Mouse (Mus musculus) heart, postnatal 0 days (tissue): Measurements from ENCODE around the gene Exoc3l.

Source experiments
- CTCF ChIP-seq: IDR thresholded peaks from 2 replicates; pipeline ENCODE4 v1.5.1; 2016; ENCODE audit warnings: antibody characterized with exemption, control low read depth, low read depth
- EP300 ChIP-seq: IDR thresholded peaks from 2 replicates; pipeline ENCODE4 v1.6.1; 2016; ENCODE audit warnings: antibody characterized with exemption, low read depth

DNA sequence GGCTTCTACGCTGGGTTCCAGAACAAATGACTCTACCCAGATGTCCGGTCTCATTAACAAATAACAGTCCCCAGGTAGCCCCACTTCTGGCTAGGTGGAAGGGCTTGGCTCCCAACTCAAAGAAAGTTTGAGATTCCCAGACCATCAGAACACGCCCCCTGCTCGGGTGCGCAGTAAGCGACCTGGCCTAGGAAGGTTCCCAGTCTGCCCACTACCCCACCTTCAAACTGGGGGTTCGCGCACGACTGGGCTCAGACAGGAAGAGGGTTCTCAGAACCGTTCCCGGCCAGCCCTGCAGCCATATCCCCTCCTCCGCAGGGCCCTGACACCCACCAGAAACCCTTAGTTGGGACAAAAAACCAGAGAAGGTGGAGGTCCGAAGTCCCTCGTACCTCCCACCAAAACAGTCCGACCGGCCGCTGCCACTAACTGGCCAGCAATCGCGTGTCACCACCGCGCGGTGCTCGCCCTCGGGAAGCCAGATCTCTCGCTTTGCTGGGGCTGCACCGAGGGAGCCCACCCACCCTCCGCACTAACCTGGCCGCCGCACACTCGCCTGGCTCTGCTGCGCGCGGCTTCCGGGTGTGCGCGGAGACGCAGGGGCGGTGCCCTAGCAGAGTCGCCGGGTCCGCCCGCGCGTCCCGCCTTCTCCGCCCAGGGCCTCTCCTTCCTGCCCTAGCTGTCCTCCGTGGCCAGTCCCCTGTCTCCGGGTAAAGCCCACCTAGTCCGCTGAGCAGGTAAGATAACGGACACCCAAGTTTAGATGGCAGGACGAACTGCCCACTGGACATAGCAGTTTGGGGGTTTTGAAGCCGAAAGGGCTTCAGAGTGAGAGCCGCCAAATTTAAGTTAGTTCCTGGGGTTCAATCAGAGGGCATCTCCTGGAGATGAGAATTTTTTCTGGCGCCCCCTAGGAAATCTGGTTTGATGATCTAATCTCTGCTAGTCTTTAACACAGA, 31.6 kb downstream of the Exoc3l start, which contains the start of the genes Tradd and Fbxl8:
- TF ChIP-seq CTCF (no peak), EP300 (no peak)
